Mouse (Mus musculus) heart, postnatal 0 days (tissue): ENCODE measurements around the gene Cep85l. TPM values are rescaled to one million over a fixed set of nuclear protein-coding genes. Genes with fewer than 3 reads are reported as not detected.

ENCODE experiments used
- ATAC-seq: fragments of 200-750 bp; cut with Nextera tagmentation; 2 replicates; pipeline ENCODE4 v1.8.0; 2017; ENCODE audit warnings: low read depth, moderate number of reproducible peaks, moderate library complexity; ENCODE audit not compliant: insufficient read depth
- DNase-seq: peaks from one replicate; pipeline ENCODE4 v3.0.0-alpha.2; 2016; ENCODE audit warnings: low spot score
- H3K27ac ChIP-seq: fragments of 300-500 bp; sonication (generic); 2 replicates; pipeline ENCODE4 v1.5.1; 2014; ENCODE audit warnings: low read depth, mild to moderate bottlenecking
- H3K27me3 ChIP-seq: fragments of 300-500 bp; sonication (generic); 2 replicates; pipeline ENCODE4 v1.6.1; 2014; ENCODE audit warnings: low read length, mixed read lengths; ENCODE audit not compliant: control insufficient read depth, insufficient read depth
- H3K36me3 ChIP-seq: fragments of 300-500 bp; sonication (generic); replicated peaks from 2 replicates; pipeline ENCODE4 v1.6.1; 2014; ENCODE audit warnings: low read length, mixed read lengths; ENCODE audit not compliant: control insufficient read depth, insufficient read depth
- H3K4me1 ChIP-seq: fragments of 300-500 bp; sonication (generic); 2 replicates; pipeline ENCODE4 v1.6.1; 2014; ENCODE audit warnings: antibody characterized with exemption; ENCODE audit not compliant: control insufficient read depth, insufficient read depth
- H3K4me2 ChIP-seq: fragments of 300-500 bp; sonication (generic); 2 replicates; pipeline ENCODE4 v1.6.1; 2014; ENCODE audit warnings: low read depth, mild to moderate bottlenecking, low read length, moderate library complexity
- H3K4me3 ChIP-seq: fragments of 300-500 bp; sonication (generic); 2 replicates; pipeline ENCODE4 v1.5.1; 2014; ENCODE audit warnings: low read depth, low read length
- H3K9ac ChIP-seq: fragments of 300-500 bp; sonication (generic); replicated peaks from 2 replicates; pipeline ENCODE4 v1.6.1; 2014; ENCODE audit warnings: low read depth, low read length, mixed read lengths
- H3K9me3 ChIP-seq: fragments of 300-500 bp; sonication (generic); replicated peaks from 2 replicates; pipeline ENCODE4 v1.6.1; 2016; ENCODE audit warnings: low read length; ENCODE audit not compliant: control insufficient read depth
- CTCF ChIP-seq: IDR thresholded peaks from 2 replicates; pipeline ENCODE4 v1.5.1; 2016; ENCODE audit warnings: antibody characterized with exemption, control low read depth, low read depth
- EP300 ChIP-seq: IDR thresholded peaks from 2 replicates; pipeline ENCODE4 v1.6.1; 2016; ENCODE audit warnings: antibody characterized with exemption, low read depth
- WGBS: fragments of 180-500 bp; shearing (Covaris S2); extraction: QIAGEN DNeasy Blood & Tissue Kit; methylation state at CpG from one replicate; pipeline ENCODE4 v1.1.7; 2014; 5-methylcytosine and 5-hydroxymethylcytosine counted together
- polyA plus RNA-seq: library from polyadenylated mRNA; unstranded; fragments of >200 nt; fragmentation: Nextera tagmentation; extraction: Ambion mirVana; gene quantifications from 2 replicates; pipeline ENCODE4 v1.2.1, GENCODE M21; 2015
- total RNA-seq: library from RNA; depleted of rRNA; stranded (reverse); fragments of >200 nt; gene quantifications from 2 replicates; pipeline ENCODE4 v1.2.3, GENCODE M21; 2014; ENCODE audit warnings: low replicate concordance

Gene Cep85l
- total and polyA plus RNA-seq, 2 experiments from 2014 or later, result 4.1 to 17.6 TPM

DNA sequence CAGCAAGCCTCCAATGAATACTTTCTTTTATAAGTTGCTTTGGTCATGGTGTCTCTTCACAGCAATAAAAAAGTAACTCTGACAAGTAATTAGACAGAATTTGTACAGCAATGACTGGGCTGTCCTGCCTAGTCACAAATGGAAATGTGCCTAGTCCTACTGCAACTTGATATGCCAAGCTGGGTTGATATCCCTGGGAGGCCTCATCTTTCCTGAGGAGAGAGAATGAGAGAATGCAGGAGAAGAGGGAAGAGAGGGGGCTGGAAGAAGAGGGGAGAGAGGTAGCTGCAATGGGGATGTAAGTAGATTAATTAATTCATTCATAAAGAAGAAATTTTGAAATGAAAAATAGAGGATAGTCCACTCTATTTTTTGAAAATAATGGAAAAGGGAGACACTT is 56.4 kb downstream of the Cep85l start:
- H3K4me3 ChIP-seq, result no peak overlapping the region
- no peak for TF ChIP-seq CTCF
- TF ChIP-seq EP300, result no peak
- H3K27ac ChIP-seq, result no peak overlapping the region; the same call in 1 of the 2 replicates
- peaks cover 24% of the 10 kb centered on the region for H3K4me1 ChIP-seq
- DNase-seq (no peak), ATAC-seq (no peak)
- H3K4me2 ChIP-seq, result no peak overlapping the region
- H3K9me3 ChIP-seq, result no peaks in the 10 kb centered on the region
- H3K9ac ChIP-seq, result no peak overlapping the region
- no peaks in the 10 kb centered on the region for H3K27me3 ChIP-seq
- H3K36me3 ChIP-seq, result peaks cover 4% of the 10 kb centered on the region; the same call in 1 of the 2 replicates

DNA sequence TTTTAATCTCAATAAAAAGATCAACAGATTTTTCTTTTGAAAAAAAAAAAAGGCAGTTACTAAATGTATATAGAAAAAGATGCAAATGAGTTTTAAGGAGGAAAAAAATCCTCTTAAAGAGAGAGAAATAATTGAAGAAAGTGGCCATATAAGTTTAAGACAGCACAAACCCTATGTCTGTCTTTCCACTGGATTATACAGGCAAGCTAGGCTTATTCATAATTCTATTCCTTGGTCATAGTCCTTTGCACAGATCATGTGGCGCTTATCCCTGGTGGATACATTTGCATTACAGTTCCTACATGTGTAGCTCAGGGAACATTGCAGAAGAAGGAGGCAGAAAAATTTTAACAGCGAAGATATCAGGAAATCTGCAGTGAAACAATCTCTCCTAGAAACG is 73.1 kb downstream of the Cep85l start:
- no peak overlapping the region for H3K4me3 ChIP-seq
- no peak overlapping the region for H3K27ac ChIP-seq
- no peaks in the 10 kb centered on the region for H3K4me1 ChIP-seq
- ATAC-seq (no peak), DNase-seq (no peak)
- H3K36me3 ChIP-seq, result 0 out of 2 replicates have a peak, but pooled peaks cover 4% of the 10 kb centered on the region
- H3K27me3 ChIP-seq, result no peaks in the 10 kb centered on the region
- WGBS, result 91% methylated on average over 3 of the region's 3 CpGs
- H3K4me2 ChIP-seq, result no peak overlapping the region
- no peak overlapping the region for H3K9ac ChIP-seq
- TF ChIP-seq CTCF (no peak), EP300 (no peak)
- no peaks in the 10 kb centered on the region for H3K9me3 ChIP-seq

DNA sequence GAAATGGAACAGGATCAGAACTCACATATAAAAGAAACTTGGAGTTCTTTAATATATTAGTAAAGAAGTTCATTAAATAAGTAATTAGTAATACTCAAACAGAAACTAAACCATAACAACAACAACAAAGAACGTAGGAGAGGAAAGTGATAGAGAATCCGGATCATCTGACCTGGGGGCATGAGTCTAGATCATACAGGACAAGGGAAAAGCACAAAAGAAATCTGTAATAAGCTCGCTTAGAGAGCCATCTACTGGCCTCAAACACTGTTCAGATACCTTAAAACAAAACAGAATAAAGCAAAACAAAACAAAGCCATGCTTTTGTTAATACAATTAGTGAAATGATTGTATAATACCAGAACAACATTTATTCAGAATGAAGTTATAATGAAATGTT is 73.9 kb downstream of the Cep85l start:
- H3K4me3 ChIP-seq, result no peak overlapping the region
- H3K27me3 ChIP-seq, result no peaks in the 10 kb centered on the region
- H3K9me3 ChIP-seq, result no peaks in the 10 kb centered on the region
- peak; percentile 56 for DNase-seq
- no peak overlapping the region for H3K4me2 ChIP-seq
- no peak overlapping the region for H3K27ac ChIP-seq
- 0 out of 2 replicates have a peak, but pooled peaks cover 4% of the 10 kb centered on the region for H3K36me3 ChIP-seq
- no peak overlapping the region for H3K9ac ChIP-seq
- ATAC-seq, result peak; percentile 67; the same call in 1 of the 2 replicates
- 28% methylated on average over 3 of the region's 3 CpGs for WGBS
- no peaks in the 10 kb centered on the region for H3K4me1 ChIP-seq
- peak; percentile 56 for TF ChIP-seq CTCF
- 0 out of 2 replicates have a peak, but pooled peaks have one; percentile 48 for TF ChIP-seq EP300

DNA sequence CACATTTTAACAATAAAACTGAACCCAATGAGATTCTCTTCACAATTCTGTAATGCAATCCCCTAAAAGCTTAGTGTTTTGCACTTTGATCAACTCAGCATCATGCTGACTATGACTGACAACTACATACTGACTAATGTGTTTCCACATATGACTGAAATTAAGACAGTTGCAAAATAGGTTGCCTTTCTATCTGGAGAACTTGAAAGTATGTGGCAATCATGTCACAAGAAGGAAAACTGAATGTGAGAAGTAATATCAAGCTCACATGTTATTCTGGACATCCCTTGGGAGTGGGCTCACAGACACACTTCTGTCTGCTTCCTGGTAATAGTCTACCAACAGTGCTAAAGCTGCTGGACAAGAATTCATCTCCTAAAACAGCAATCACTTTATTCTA is 94.6 kb downstream of the Cep85l start:
- H3K4me3 ChIP-seq, result no peak overlapping the region
- no peaks in the 10 kb centered on the region for H3K4me1 ChIP-seq
- H3K4me2 ChIP-seq, result no peak overlapping the region
- DNase-seq (no peak), ATAC-seq (no peak)
- peaks cover 34% of the 10 kb centered on the region for H3K36me3 ChIP-seq
- H3K27ac ChIP-seq, result no peak overlapping the region
- no peak for TF ChIP-seq CTCF
- no peak for TF ChIP-seq EP300
- H3K27me3 ChIP-seq, result no peaks in the 10 kb centered on the region
- H3K9ac ChIP-seq, result no peak overlapping the region
- H3K9me3 ChIP-seq, result no peaks in the 10 kb centered on the region

DNA sequence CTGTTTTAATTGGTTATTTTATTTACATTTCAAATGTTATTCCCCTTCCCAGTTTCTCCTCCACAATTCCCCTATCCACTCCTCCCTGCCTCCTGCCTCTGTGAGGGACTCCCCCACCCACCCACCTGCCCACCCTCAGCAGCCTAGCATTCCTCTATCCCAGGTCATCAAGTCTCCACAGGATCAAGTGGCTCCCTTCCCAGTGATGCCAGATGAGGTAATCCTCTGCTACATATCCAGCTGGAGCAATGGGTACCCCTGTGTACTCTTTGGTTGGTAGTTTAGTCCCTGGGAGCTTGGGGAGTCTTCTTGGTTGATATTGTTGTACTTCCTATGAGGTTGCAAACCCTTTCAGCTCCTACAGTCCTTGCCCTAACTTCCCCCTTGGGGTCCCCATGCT is 107.5 kb downstream of the Cep85l start:
- no peaks in the 10 kb centered on the region for H3K4me1 ChIP-seq
- DNase-seq (no peak), ATAC-seq (no peak)
- peaks cover 4% of the 10 kb centered on the region for H3K36me3 ChIP-seq
- H3K9ac ChIP-seq, result no peak overlapping the region
- H3K4me2 ChIP-seq, result no peak overlapping the region
- H3K27me3 ChIP-seq, result no peaks in the 10 kb centered on the region
- no peak overlapping the region for H3K4me3 ChIP-seq
- no peak overlapping the region for H3K27ac ChIP-seq
- no peaks in the 10 kb centered on the region for H3K9me3 ChIP-seq
- TF ChIP-seq EP300 (no peak), CTCF (no peak)

- TF ChIP-seq CTCF (no peak), EP300 (no peak)
- no peak overlapping the region for H3K4me3 ChIP-seq
- ATAC-seq (no peak), DNase-seq (no peak)
- no peaks in the 10 kb centered on the region for H3K27me3 ChIP-seq
- 60% methylated on average over 1 of the region's 1 CpGs for WGBS
- H3K36me3 ChIP-seq, result no peaks in the 10 kb centered on the region
- no peaks in the 10 kb centered on the region for H3K9me3 ChIP-seq
- no peak overlapping the region for H3K4me2 ChIP-seq
- H3K27ac ChIP-seq, result no peak overlapping the region
- H3K4me1 ChIP-seq, result no peaks in the 10 kb centered on the region
- H3K9ac ChIP-seq, result no peak overlapping the region
These were observed 117.7 kb downstream of the Cep85l start for GRCm38 (mm10) chr10:53262021-53262420.
